Mouse (Mus musculus): Measurements from ENCODE around the gene Arhgef18. TPM values are rescaled to one million over a fixed set of nuclear protein-coding genes. Genes with fewer than 3 reads are reported as not detected.

Gene Arhgef18
- polyA plus RNA-seq, 1 experiment: 67.7 TPM

DNA sequence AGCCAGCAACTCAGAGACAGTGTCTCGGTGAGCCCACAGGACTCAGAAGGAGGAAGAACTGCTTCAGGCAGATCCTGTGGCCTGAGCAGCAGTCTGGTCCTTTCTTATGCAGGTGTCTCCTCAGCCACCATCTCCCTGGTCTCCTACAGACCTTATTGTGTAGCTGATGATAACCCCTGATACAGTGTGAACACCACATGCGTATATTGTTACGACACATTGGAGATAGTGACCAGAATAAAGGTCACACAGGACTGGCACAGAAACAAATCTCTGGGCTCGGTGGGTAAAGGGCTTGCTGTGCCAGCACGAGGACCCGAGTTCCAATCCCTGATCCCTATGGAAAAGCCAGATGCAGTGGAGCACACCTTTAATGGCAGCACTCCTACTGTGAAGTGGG is 22.9 kb downstream of the Arhgef18 start:
- Histone ChIP-seq H3K36me3 (ENCODE audit: control insufficient read depth, insufficient read depth, low read length, poor library complexity, severe bottlenecking) (peaks cover 10% of the 10 kb centered on the region; the same call in 1 of the 2 replicates), H3K4me3 (ENCODE audit: low read depth, low read length) (no peak overlapping the region), H3K4me1 (ENCODE audit: control insufficient read depth, insufficient read depth, low read length) (peaks cover 22% of the 10 kb centered on the region), H3K27ac (ENCODE audit: insufficient read depth, low read length) (no peak overlapping the region), H3K9me3 (replicated peaks; ENCODE audit: control insufficient read depth, insufficient read depth, low read length, poor library complexity, severe bottlenecking) (no peaks in the 10 kb centered on the region), H3K27me3 (ENCODE audit: control insufficient read depth, insufficient read depth, low read length, poor library complexity, severe bottlenecking) (no peaks in the 10 kb centered on the region), H3K9ac (ENCODE audit: low read depth, poor library complexity, severe bottlenecking) (no peak overlapping the region)
- TF ChIP-seq EP300 (IDR thresholded peaks at IDR 0.05; ENCODE audit: insufficient read depth, low read depth, low read length) (no peak), CTCF (IDR thresholded peaks at IDR 0.05; ENCODE audit: low read depth, low read length) (no peak), POLR2A (IDR thresholded peaks at IDR 0.05; ENCODE audit: insufficient read depth, low read length) (no peak)

DNA sequence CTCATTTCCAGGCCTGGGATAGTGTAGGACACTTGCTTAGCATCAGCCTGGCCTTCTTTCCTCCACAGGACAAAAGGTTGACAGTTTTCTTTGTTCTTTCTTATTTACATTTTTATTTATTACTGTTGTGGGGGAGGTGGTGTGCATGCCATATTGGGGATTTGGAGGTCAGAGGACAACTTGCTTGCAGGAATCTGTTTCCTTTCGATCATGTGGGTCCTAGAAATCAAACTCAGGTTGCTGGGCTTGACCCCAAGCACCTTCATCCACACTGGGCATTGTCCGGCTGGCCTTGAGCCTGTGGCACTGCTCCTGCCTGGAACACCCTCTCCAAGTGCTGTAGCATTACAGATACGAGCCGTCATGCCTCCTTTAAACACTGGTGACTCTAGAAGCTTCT is 24.0 kb downstream of the Arhgef18 start:
- no peak overlapping the region for H3K9ac ChIP-seq (ENCODE audit: low read depth, poor library complexity, severe bottlenecking)
- H3K9me3 ChIP-seq (replicated peaks; ENCODE audit: control insufficient read depth, insufficient read depth, low read length, poor library complexity, severe bottlenecking): no peaks in the 10 kb centered on the region
- H3K27me3 ChIP-seq (ENCODE audit: control insufficient read depth, insufficient read depth, low read length, poor library complexity, severe bottlenecking): no peaks in the 10 kb centered on the region
- H3K27ac ChIP-seq (ENCODE audit: insufficient read depth, low read length): peak overlapping the region; percentile 84
- H3K4me1 ChIP-seq (ENCODE audit: control insufficient read depth, insufficient read depth, low read length): peaks cover 20% of the 10 kb centered on the region
- TF ChIP-seq EP300 (IDR thresholded peaks at IDR 0.05; ENCODE audit: insufficient read depth, low read depth, low read length): peak; percentile 46; the same call in 1 of the 2 replicates
- no peak for TF ChIP-seq CTCF (IDR thresholded peaks at IDR 0.05; ENCODE audit: low read depth, low read length)
- 0 out of 2 replicates have a peak, but pooled peaks cover 10% of the 10 kb centered on the region for H3K36me3 ChIP-seq (ENCODE audit: control insufficient read depth, insufficient read depth, low read length, poor library complexity, severe bottlenecking)
- no peak overlapping the region for H3K4me3 ChIP-seq (ENCODE audit: low read depth, low read length)

DNA sequence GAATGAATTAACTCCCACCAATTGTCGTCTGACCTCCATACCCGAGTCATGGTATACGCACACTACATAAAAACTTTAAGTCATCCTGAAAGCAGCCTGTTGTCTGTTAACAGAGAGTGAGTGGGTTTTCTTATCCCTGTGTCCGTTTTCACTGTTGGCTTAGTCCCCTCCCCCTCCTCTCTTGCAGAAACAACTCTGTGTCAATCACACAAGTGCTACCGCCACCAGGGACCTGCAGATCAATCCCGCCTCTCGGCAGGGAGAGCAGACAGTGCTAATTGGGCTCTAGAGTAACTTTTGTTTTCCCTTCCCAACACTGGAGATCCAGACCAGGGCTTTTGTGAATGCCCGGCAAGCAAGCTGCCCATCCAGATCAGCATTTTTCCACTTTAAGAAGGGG is 24.6 kb downstream of the Arhgef18 start:
- Histone ChIP-seq H3K27ac (ENCODE audit: insufficient read depth, low read length) (peak overlapping the region; percentile 84), H3K36me3 (ENCODE audit: control insufficient read depth, insufficient read depth, low read length, poor library complexity, severe bottlenecking) (0 out of 2 replicates have a peak, but pooled peaks cover 10% of the 10 kb centered on the region), H3K4me1 (ENCODE audit: control insufficient read depth, insufficient read depth, low read length) (peaks cover 18% of the 10 kb centered on the region), H3K27me3 (ENCODE audit: control insufficient read depth, insufficient read depth, low read length, poor library complexity, severe bottlenecking) (no peaks in the 10 kb centered on the region), H3K9ac (ENCODE audit: low read depth, poor library complexity, severe bottlenecking) (no peak overlapping the region), H3K9me3 (replicated peaks; ENCODE audit: control insufficient read depth, insufficient read depth, low read length, poor library complexity, severe bottlenecking) (no peaks in the 10 kb centered on the region), H3K4me3 (ENCODE audit: low read depth, low read length) (no peak overlapping the region)
- TF ChIP-seq EP300 (IDR thresholded peaks at IDR 0.05; ENCODE audit: insufficient read depth, low read depth, low read length) (peak; percentile 59), CTCF (IDR thresholded peaks at IDR 0.05; ENCODE audit: low read depth, low read length) (no peak), POLR2A (IDR thresholded peaks at IDR 0.05; ENCODE audit: insufficient read depth, low read length) (no peak)

DNA sequence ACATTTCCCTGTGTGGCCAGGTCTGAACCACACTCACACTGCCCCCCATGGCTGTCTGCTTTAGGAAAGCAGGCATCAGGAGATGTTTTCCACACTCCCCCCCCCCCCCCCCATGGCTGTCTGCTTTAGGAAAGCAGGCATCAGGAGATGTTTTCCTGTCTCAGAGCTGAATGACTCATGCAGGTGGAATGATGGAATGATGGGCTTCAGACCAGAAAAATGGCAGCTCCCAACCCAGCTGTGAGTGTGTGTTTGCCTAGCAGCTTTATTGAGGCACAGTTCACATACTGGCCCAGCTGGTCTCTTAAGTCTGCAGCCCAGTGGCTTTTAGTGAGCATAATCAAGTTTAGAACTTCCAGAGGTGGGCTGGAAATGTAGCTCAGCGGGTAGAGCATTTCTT is 25.3 kb downstream of the Arhgef18 start:
- Histone ChIP-seq H3K36me3 (ENCODE audit: control insufficient read depth, insufficient read depth, low read length, poor library complexity, severe bottlenecking) (0 out of 2 replicates have a peak, but pooled peaks cover 10% of the 10 kb centered on the region), H3K4me1 (ENCODE audit: control insufficient read depth, insufficient read depth, low read length) (peaks cover 18% of the 10 kb centered on the region), H3K27ac (ENCODE audit: insufficient read depth, low read length) (peak overlapping the region; percentile 84), H3K4me3 (ENCODE audit: low read depth, low read length) (no peak overlapping the region), H3K9me3 (replicated peaks; ENCODE audit: control insufficient read depth, insufficient read depth, low read length, poor library complexity, severe bottlenecking) (no peaks in the 10 kb centered on the region), H3K9ac (ENCODE audit: low read depth, poor library complexity, severe bottlenecking) (no peak overlapping the region), H3K27me3 (ENCODE audit: control insufficient read depth, insufficient read depth, low read length, poor library complexity, severe bottlenecking) (no peaks in the 10 kb centered on the region)
- TF ChIP-seq POLR2A (IDR thresholded peaks at IDR 0.05; ENCODE audit: insufficient read depth, low read length) (no peak), CTCF (IDR thresholded peaks at IDR 0.05; ENCODE audit: low read depth, low read length) (no peak), EP300 (IDR thresholded peaks at IDR 0.05; ENCODE audit: insufficient read depth, low read depth, low read length) (no peak)

DNA sequence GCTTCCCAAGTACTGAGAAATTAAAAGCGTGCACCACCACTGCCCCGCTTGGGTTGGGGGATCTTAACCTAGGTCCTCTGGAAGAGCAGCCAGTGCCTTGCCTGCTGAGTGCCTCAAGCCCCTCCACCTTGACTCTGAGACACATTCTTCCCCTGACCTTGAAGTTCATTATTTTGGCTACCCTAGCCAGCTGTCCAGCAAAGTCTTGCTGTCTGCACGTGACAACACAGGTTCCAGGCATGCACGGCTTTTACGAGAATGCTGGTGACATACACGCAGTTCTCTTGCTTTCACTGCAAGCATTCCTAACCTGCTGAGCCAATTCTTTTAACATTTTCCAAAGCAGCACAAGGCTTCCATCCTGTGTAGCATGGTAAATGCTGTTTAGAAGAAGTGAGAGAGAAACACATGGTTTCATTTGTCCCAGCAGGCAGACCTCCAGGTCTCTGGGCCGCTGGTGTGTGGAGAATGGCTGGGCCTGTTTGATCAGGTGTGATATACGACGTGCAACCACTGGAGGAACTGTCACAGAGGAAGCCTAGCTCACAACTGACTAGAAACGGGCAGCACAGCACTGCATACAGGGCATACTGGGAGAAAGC is 27.4 kb downstream of the Arhgef18 start:
- TF ChIP-seq EP300 (IDR thresholded peaks at IDR 0.05; ENCODE audit: insufficient read depth, low read depth, low read length) (peak; percentile 57; the same call in 1 of the 2 replicates), POLR2A (IDR thresholded peaks at IDR 0.05; ENCODE audit: insufficient read depth, low read length) (no peak)
- peaks cover 15% of the 10 kb centered on the region for H3K4me1 ChIP-seq (ENCODE audit: control insufficient read depth, insufficient read depth, low read length)
- H3K9me3 ChIP-seq (replicated peaks; ENCODE audit: control insufficient read depth, insufficient read depth, low read length, poor library complexity, severe bottlenecking): no peaks in the 10 kb centered on the region
- H3K27ac ChIP-seq (ENCODE audit: insufficient read depth, low read length): no peak overlapping the region
- no peak overlapping the region for H3K9ac ChIP-seq (ENCODE audit: low read depth, poor library complexity, severe bottlenecking)
- no peak overlapping the region for H3K4me3 ChIP-seq (ENCODE audit: low read depth, low read length)
- 0 out of 2 replicates have a peak, but pooled peaks cover 10% of the 10 kb centered on the region for H3K36me3 ChIP-seq (ENCODE audit: control insufficient read depth, insufficient read depth, low read length, poor library complexity, severe bottlenecking)
- H3K27me3 ChIP-seq (ENCODE audit: control insufficient read depth, insufficient read depth, low read length, poor library complexity, severe bottlenecking): no peaks in the 10 kb centered on the region

DNA sequence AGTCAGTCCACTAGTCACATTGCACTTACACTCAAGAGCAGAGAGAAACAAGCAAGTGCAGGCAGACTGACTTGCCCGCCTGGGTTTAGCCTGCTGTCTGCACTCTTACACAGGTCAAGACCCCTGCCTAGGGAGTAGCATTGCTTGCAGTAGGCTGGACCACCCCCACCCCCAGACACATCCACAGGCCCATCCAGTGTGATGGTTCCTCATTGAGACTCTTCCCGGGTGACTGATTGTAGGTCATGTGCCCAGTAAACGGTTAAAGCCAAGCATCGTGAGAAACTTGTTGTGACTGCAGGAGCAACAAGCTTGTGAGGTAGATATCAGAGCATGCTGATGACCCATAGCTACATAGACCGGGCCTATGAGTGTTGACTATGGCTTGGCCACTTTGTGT is 28.7 kb downstream of the Arhgef18 start:
- Histone ChIP-seq H3K27me3 (ENCODE audit: control insufficient read depth, insufficient read depth, low read length, poor library complexity, severe bottlenecking) (no peaks in the 10 kb centered on the region), H3K4me1 (ENCODE audit: control insufficient read depth, insufficient read depth, low read length) (peaks cover 9% of the 10 kb centered on the region), H3K9ac (ENCODE audit: low read depth, poor library complexity, severe bottlenecking) (no peak overlapping the region), H3K9me3 (replicated peaks; ENCODE audit: control insufficient read depth, insufficient read depth, low read length, poor library complexity, severe bottlenecking) (no peaks in the 10 kb centered on the region), H3K27ac (ENCODE audit: insufficient read depth, low read length) (no peak overlapping the region), H3K36me3 (ENCODE audit: control insufficient read depth, insufficient read depth, low read length, poor library complexity, severe bottlenecking) (0 out of 2 replicates have a peak, but pooled peaks cover 10% of the 10 kb centered on the region), H3K4me3 (ENCODE audit: low read depth, low read length) (no peak overlapping the region)
- TF ChIP-seq CTCF (IDR thresholded peaks at IDR 0.05; ENCODE audit: low read depth, low read length) (no peak), EP300 (IDR thresholded peaks at IDR 0.05; ENCODE audit: insufficient read depth, low read depth, low read length) (no peak), POLR2A (IDR thresholded peaks at IDR 0.05; ENCODE audit: insufficient read depth, low read length) (no peak)
